In the genomic region with DNA sequence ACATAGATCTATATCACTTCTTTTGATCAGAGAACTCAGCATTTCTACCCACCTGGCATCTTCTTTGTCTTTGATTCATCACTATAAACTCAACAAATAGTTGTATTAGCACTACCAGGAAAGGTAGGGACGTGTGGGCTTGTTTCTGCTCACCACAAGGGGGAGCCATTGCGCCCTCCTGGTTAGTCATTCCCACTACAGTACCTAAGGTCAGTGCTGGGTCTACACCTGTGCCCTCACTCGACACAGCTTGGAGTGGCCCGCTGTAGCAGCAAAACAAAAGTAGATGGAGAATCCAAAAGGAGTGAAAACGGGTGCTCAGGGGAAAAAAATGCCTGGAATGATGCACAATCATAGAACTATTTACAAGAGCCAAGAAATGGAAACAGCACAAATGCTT, we compare ENCODE assay signal across 9 mouse cellular contexts. TPM values are rescaled to one million over a fixed set of nuclear protein-coding genes. Genes with fewer than 3 reads are reported as not detected.
DNase-seq lines count a peak whose midpoint lies in the region; ATAC-seq and TF ChIP-seq lines count a peak whose summit lies in the region.
"Had no signal": no experiment of that assay in that cellular context is flagged by ENCODE, and none has a peak within 500 bp of the region (broad histone marks: within the 10 kb centered on the region; RNA-seq: fewer than 3 reads in every experiment).

No protein-coding gene starts in this region.

- H3K27ac ChIP-seq in left cerebral cortex, adult 2 months, result no peak overlapping the region
- no peak overlapping the region for H3K27ac ChIP-seq in MEL (ENCODE audit: control insufficient read depth, low read depth, low read length)
- H3K27ac ChIP-seq in bone marrow macrophage, adult 2 months (ENCODE audit: insufficient read depth, low read depth, low read length), result no peak overlapping the region
- no peak overlapping the region for H3K27ac ChIP-seq in limb, embryonic 10.5 days

- DNase-seq in left cerebral cortex, adult 2 months (ENCODE audit: extremely low spot score in 1 of 2, low spot score in 2 of 2), result peak; percentile 40 to 51
- DNase-seq in left cerebral cortex, adult 11 months (ENCODE audit: low spot score), result no peak
- DNase-seq in MEL (ENCODE audit: low read depth, low spot score), result peak; percentile 8
- peak; percentile 65 for DNase-seq in limb, embryonic 10.5 days (ENCODE audit: low spot score)
- peak; percentile 38 to 61 for DNase-seq in right cerebral cortex, postnatal 10 days (ENCODE audit: low spot score in 2 of 2)
- DNase-seq in urinary bladder, postnatal 25 days (ENCODE audit: low spot score), result peak; percentile 69

- WGBS in limb, embryonic 10.5 days, result 34% methylated on average over 5 of the region's 5 CpGs

- no peak overlapping the region for H3K9ac ChIP-seq in MEL (ENCODE audit: control insufficient read depth, low read depth, low read length, poor library complexity, severe bottlenecking)

- TF ChIP-seq CTCF in left cerebral cortex, adult 2 months (IDR thresholded peaks at IDR 0.05), result peak; percentile 86
- TF ChIP-seq CTCF in MEL (IDR thresholded peaks at IDR 0.05 in 2 of 3, conservative IDR thresholded peaks at IDR 0.05 in 1 of 3; ENCODE audit: control insufficient read depth in 1 of 3, insufficient read depth in 1 of 3, low read depth in 2 of 3, low read length in 3 of 3, poor library complexity in 1 of 3, severe bottlenecking in 1 of 3), result peak; percentile 27 to 45 (median 35); a peak in 5 of 6 replicates
- peak; percentile 82 for TF ChIP-seq CTCF in bone marrow macrophage, adult 2 months (IDR thresholded peaks at IDR 0.05; ENCODE audit: low read depth, low read length)

- no peaks in the 10 kb centered on the region for H3K36me3 ChIP-seq in MEL (ENCODE audit: control insufficient read depth in 1 of 2, insufficient read depth in 2 of 2, low read length in 2 of 2)
- H3K36me3 ChIP-seq in limb, embryonic 10.5 days, result no peaks in the 10 kb centered on the region

- no peaks in the 10 kb centered on the region for H3K79me2 ChIP-seq in MEL (ENCODE audit: control insufficient read depth, insufficient read depth, low read length, poor library complexity)

- H3K4me3 ChIP-seq in left cerebral cortex, adult 2 months, result no peak overlapping the region
- H3K4me3 ChIP-seq in MEL (ENCODE audit: control insufficient read depth in 1 of 2, insufficient read depth in 1 of 2, low read depth in 2 of 2, low read length in 2 of 2), result no peak overlapping the region
- no peak overlapping the region for H3K4me3 ChIP-seq in bone marrow macrophage, adult 2 months (ENCODE audit: insufficient read depth, low read length)
- no peak overlapping the region for H3K4me3 ChIP-seq in limb, embryonic 10.5 days

- no peak for TF ChIP-seq EP300 in MEL (IDR thresholded peaks at IDR 0.05; ENCODE audit: low read depth in 1 of 2, low read length in 2 of 2)

- ATAC-seq in frontal cortex, adult (ENCODE audit: low TSS enrichment), result 0 out of 2 replicates have a peak, but pooled peaks have one; percentile 42

- no peak for TF ChIP-seq RAD21 in MEL (IDR thresholded peaks at IDR 0.05; ENCODE audit: low read depth, low read length)

- H3K9me3 ChIP-seq in MEL (replicated peaks; ENCODE audit: insufficient read depth, low read length), result no peaks in the 10 kb centered on the region
- no peaks in the 10 kb centered on the region for H3K9me3 ChIP-seq in limb, embryonic 10.5 days (replicated peaks)

- TF ChIP-seq POLR2A in MEL (IDR thresholded peaks at IDR 0.05; ENCODE audit: control insufficient read depth in 1 of 2, insufficient read depth in 1 of 2, low read depth in 1 of 2, low read length in 2 of 2, poor library complexity in 1 of 2), result no peak
- no peak for TF ChIP-seq POLR2A in bone marrow macrophage, adult 2 months (IDR thresholded peaks at IDR 0.05; ENCODE audit: borderline replicate concordance, low read depth, low read length)

- no peaks in the 10 kb centered on the region for H3K4me1 ChIP-seq in MEL (ENCODE audit: control insufficient read depth in 1 of 2, insufficient read depth in 2 of 2, low read length in 2 of 2)
- peaks cover 12% of the 10 kb centered on the region for H3K4me1 ChIP-seq in bone marrow macrophage, adult 2 months (ENCODE audit: control insufficient read depth, insufficient read depth, low read length)
- H3K4me1 ChIP-seq in limb, embryonic 10.5 days, result peaks cover 4% of the 10 kb centered on the region; the same call in 1 of the 2 replicates

- intact Hi-C loops in left cerebral cortex, adult 2 months (cut with DNase I), result no loop called here

- H3K27me3 ChIP-seq in MEL (ENCODE audit: control insufficient read depth in 1 of 2, insufficient read depth in 2 of 2, low read length in 2 of 2), result no peaks in the 10 kb centered on the region
- H3K27me3 ChIP-seq in limb, embryonic 10.5 days (ENCODE audit: low read depth, poor library complexity, severe bottlenecking), result no peaks in the 10 kb centered on the region

TF ChIP-seq in MEL, 35 proteins besides CTCF, POLR2A, EP300 and RAD21:
- peak; percentile 16; the same call in 1 of the 2 replicates for TF ChIP-seq SMC3 (IDR thresholded peaks at IDR 0.05; ENCODE audit: low read depth, low read length)
- TF ChIP-seq RCOR1 (IDR thresholded peaks at IDR 0.05; ENCODE audit: low read depth, low read length), result no peak

RNA-seq across cellular contexts. Expression of a gene that starts 44.0 kb away (rescaled TPM):
- total RNA-seq in left cerebral cortex, adult 2 months (2021), result 1 to 10 TPM; 1.4 to 1.8 TPM
- not detected in 2 replicates for total RNA-seq in MEL (2012; rRNA removed)
- polyA plus RNA-seq in MEL (2012; ENCODE audit: insufficient read depth in 1 of 2, insufficient read length in 2 of 2, low read depth in 1 of 2, low replicate concordance in 2 of 2, missing spikeins in 1 of 2), result not detected
- polyA plus RNA-seq in bone marrow macrophage, adult 2 months (2012; ENCODE audit: insufficient read depth, insufficient read length, missing spikeins), result not detected in 2 replicates
- 0.36 and 0.94 TPM in 2 replicates for polyA plus RNA-seq in limb, embryonic 10.5 days (2016; fragmentation: Nextera tagmentation; extraction: Ambion mirVana)
- polyA plus RNA-seq: liver, embryonic 16.5 days had no signal

Comparison
In these comparisons a context has a peak if more than half of its experiments do, and no peak if none do; other contexts are left out.
1. CTCF ChIP-seq: peak in every context shown above with its lines; median percentile 86 in left cerebral cortex, adult 2 months; 82 in bone marrow macrophage, adult 2 months; 35 in MEL.